Mouse (Mus musculus) MEL (cell line): Measurements from ENCODE around the gene Tnn. TPM values are rescaled to one million over a fixed set of nuclear protein-coding genes. Genes with fewer than 3 reads are reported as not detected.

ENCODE experiments used
- DNase-seq: peaks from one replicate; pipeline ENCODE4 v3.0.0; 2011; ENCODE audit warnings: low read depth, low spot score
- H3K27ac ChIP-seq: 2 replicates; pipeline ENCODE4 v1.5.1; 2012; ENCODE audit warnings: low read depth, mild to moderate bottlenecking, control low read depth, low read length, moderate library complexity; ENCODE audit not compliant: control insufficient read depth
- H3K27me3 ChIP-seq, 2 experiments: fragments of 150-350 bp in 1 of 2; sonication (generic) in 1 of 2; 2 replicates each; pipeline ENCODE4 v1.6.1; 2012; ENCODE audit warnings: low read length in 2 of 2, mild to moderate bottlenecking in 2 of 2, improper control_type of control experiment in 1 of 2, moderate library complexity in 1 of 2; ENCODE audit not compliant: insufficient read depth in 2 of 2, control insufficient read depth in 1 of 2
- H3K36me3 ChIP-seq, 2 experiments: 2 replicates each; pipeline ENCODE4 v1.6.1; 2012 to 2014; ENCODE audit warnings: low read length in 2 of 2, improper control_type of control experiment in 1 of 2, inconsistent platforms in 1 of 2, mild to moderate bottlenecking in 1 of 2; ENCODE audit not compliant: insufficient read depth in 2 of 2, control insufficient read depth in 1 of 2
- H3K4me1 ChIP-seq, 2 experiments: fragments of 150-350 bp in 1 of 2; sonication (generic) in 1 of 2; 2 replicates each; pipeline ENCODE4 v1.6.1; 2012; ENCODE audit warnings: low read length in 2 of 2, improper control_type of control experiment in 1 of 2, mild to moderate bottlenecking in 1 of 2; ENCODE audit not compliant: insufficient read depth in 2 of 2, control insufficient read depth in 1 of 2
- H3K4me3 ChIP-seq, 2 experiments: fragments of 150-350 bp in 1 of 2; sonication (generic) in 1 of 2; 2 replicates each; pipeline ENCODE4 v1.5.1; 2012; ENCODE audit warnings: low read depth in 2 of 2, low read length in 2 of 2, mild to moderate bottlenecking in 2 of 2, moderate library complexity in 2 of 2, control low read depth in 1 of 2, improper control_type of control experiment in 1 of 2; ENCODE audit not compliant: control insufficient read depth in 1 of 2, insufficient read depth in 1 of 2
- H3K79me2 ChIP-seq: 2 replicates; pipeline ENCODE4 v1.6.1; 2012; ENCODE audit warnings: mild to moderate bottlenecking, low read length, moderate library complexity; ENCODE audit not compliant: control insufficient read depth, poor library complexity, insufficient read depth
- H3K9ac ChIP-seq: 2 replicates; pipeline ENCODE4 v1.6.1; 2012; ENCODE audit warnings: low read depth, mild to moderate bottlenecking, control low read depth, low read length, moderate library complexity; ENCODE audit not compliant: control insufficient read depth, poor library complexity, severe bottlenecking
- H3K9me3 ChIP-seq: fragments of 150-350 bp; sonication (generic); replicated peaks from 2 replicates; pipeline ENCODE4 v1.6.1; 2012; ENCODE audit warnings: mild to moderate bottlenecking, low read length, improper control_type of control experiment, moderate library complexity; ENCODE audit not compliant: insufficient read depth
- CTCF ChIP-seq, 3 experiments: IDR thresholded peaks in 2 of 3; conservative IDR thresholded peaks in 1 of 3; 2 replicates each; pipeline ENCODE4 v1.5.1; 2011 to 2012; ENCODE audit warnings: low read length in 3 of 3, low read depth in 2 of 3, mild to moderate bottlenecking in 2 of 3, improper control_type of control experiment in 1 of 3, inconsistent platforms in 1 of 3, mixed read lengths in 1 of 3, moderate library complexity in 1 of 3; ENCODE audit not compliant: control insufficient read depth in 1 of 3, insufficient read depth in 1 of 3, poor library complexity in 1 of 3, severe bottlenecking in 1 of 3
- E2F4 ChIP-seq: IDR thresholded peaks from 2 replicates; pipeline ENCODE4 v1.6.1; 2011; ENCODE audit warnings: low read depth, low read length, improper control_type of control experiment, borderline replicate concordance
- EP300 ChIP-seq, 2 experiments: IDR thresholded peaks; 2 replicates each; pipeline ENCODE4 v1.6.1; 2011; ENCODE audit warnings: improper control_type of control experiment in 2 of 2, low read length in 2 of 2, low read depth in 1 of 2, mild to moderate bottlenecking in 1 of 2
- GATA1 ChIP-seq: IDR thresholded peaks from 2 replicates; pipeline ENCODE4 v1.6.1; 2011; ENCODE audit warnings: low read depth, low read length, improper control_type of control experiment
- JUND ChIP-seq: IDR thresholded peaks from 2 replicates; pipeline ENCODE4 v1.6.1; 2011; ENCODE audit warnings: low read depth, mild to moderate bottlenecking, improper control_type of control experiment, low read length
- KAT2A ChIP-seq: conservative IDR thresholded peaks from 2 replicates; pipeline ENCODE4 v1.6.1; 2012; ENCODE audit warnings: low read depth, low read length, improper control_type of control experiment, inconsistent platforms
- MAFK ChIP-seq: IDR thresholded peaks from 2 replicates; pipeline ENCODE4 v1.6.1; 2011; ENCODE audit warnings: low read depth, mild to moderate bottlenecking, low read length, improper control_type of control experiment, borderline replicate concordance
- MAX ChIP-seq: IDR thresholded peaks from 2 replicates; pipeline ENCODE4 v1.6.1; 2011; ENCODE audit warnings: low read length, improper control_type of control experiment
- MAZ ChIP-seq: IDR thresholded peaks from 2 replicates; pipeline ENCODE4 v1.6.1; 2012; ENCODE audit warnings: low read depth, mild to moderate bottlenecking, inconsistent platforms, low read length, improper control_type of control experiment
- MYB ChIP-seq: IDR thresholded peaks from 2 replicates; pipeline ENCODE4 v1.6.1; 2011; ENCODE audit warnings: mild to moderate bottlenecking, low read depth, low read length, improper control_type of control experiment
- MYC ChIP-seq: IDR thresholded peaks from 2 replicates; pipeline ENCODE4 v1.6.1; 2011; ENCODE audit warnings: low read depth, mild to moderate bottlenecking, low read length, improper control_type of control experiment, moderate library complexity
- NELFE ChIP-seq: IDR thresholded peaks from 2 replicates; pipeline ENCODE4 v1.6.1; 2011; ENCODE audit warnings: low read depth, low read length, improper control_type of control experiment
- NRF1 ChIP-seq: IDR thresholded peaks from 2 replicates; pipeline ENCODE4 v1.6.1; 2014; ENCODE audit warnings: low read depth, mild to moderate bottlenecking, inconsistent platforms, low read length, improper control_type of control experiment, moderate library complexity; ENCODE audit not compliant: poor library complexity, insufficient read depth, severe bottlenecking
- POLR2A ChIP-seq, 2 experiments: IDR thresholded peaks; 2 replicates each; pipeline ENCODE4 v1.6.1; 2011 to 2012; ENCODE audit warnings: low read length in 2 of 2, mild to moderate bottlenecking in 2 of 2, control low read depth in 1 of 2, improper control_type of control experiment in 1 of 2, low read depth in 1 of 2, moderate library complexity in 1 of 2; ENCODE audit not compliant: control insufficient read depth in 1 of 2, insufficient read depth in 1 of 2, poor library complexity in 1 of 2
- POLR2AphosphoS2 ChIP-seq: IDR thresholded peaks from 2 replicates; pipeline ENCODE4 v1.6.1; 2011; ENCODE audit warnings: low read length, improper control_type of control experiment
- RAD21 ChIP-seq: IDR thresholded peaks from 2 replicates; pipeline ENCODE4 v1.6.1; 2011; ENCODE audit warnings: mild to moderate bottlenecking, low read depth, low read length, improper control_type of control experiment
- SIN3A ChIP-seq: IDR thresholded peaks from 2 replicates; pipeline ENCODE4 v1.6.1; 2012; ENCODE audit warnings: low read length, improper control_type of control experiment, inconsistent platforms
- TBP ChIP-seq: IDR thresholded peaks from 2 replicates; pipeline ENCODE4 v1.8.0; 2011; ENCODE audit warnings: low read depth, low read length, improper control_type of control experiment
- TCF12 ChIP-seq: IDR thresholded peaks from 2 replicates; pipeline ENCODE4 v1.6.1; 2014; ENCODE audit warnings: low read depth, mild to moderate bottlenecking, inconsistent platforms, low read length, improper control_type of control experiment, moderate library complexity
- UBTF ChIP-seq: IDR thresholded peaks from 2 replicates; pipeline ENCODE4 v1.6.1; 2012; ENCODE audit warnings: low read depth, mild to moderate bottlenecking, inconsistent platforms, low read length, improper control_type of control experiment, moderate library complexity, borderline replicate concordance; ENCODE audit not compliant: insufficient read depth
- USF2 ChIP-seq, 2 experiments: IDR thresholded peaks; 2 replicates each; pipeline ENCODE4 v1.6.1; 2011 to 2012; ENCODE audit warnings: improper control_type of control experiment in 2 of 2, low read length in 2 of 2, borderline replicate concordance in 1 of 2, inconsistent platforms in 1 of 2, low read depth in 1 of 2, mild to moderate bottlenecking in 1 of 2; ENCODE audit not compliant: insufficient read depth in 1 of 2
- ZC3H11A ChIP-seq: IDR thresholded peaks from 2 replicates; pipeline ENCODE4 v1.6.1; 2012; ENCODE audit warnings: low read depth, mild to moderate bottlenecking, inconsistent platforms, low read length, improper control_type of control experiment
- ZKSCAN1 ChIP-seq: IDR thresholded peaks from 2 replicates; pipeline ENCODE4 v1.6.1; 2012; ENCODE audit warnings: low read depth, mild to moderate bottlenecking, inconsistent platforms, low read length, improper control_type of control experiment, moderate library complexity
- ZMIZ1 ChIP-seq: IDR thresholded peaks from 2 replicates; pipeline ENCODE4 v1.6.1; 2012; ENCODE audit warnings: low read depth, mild to moderate bottlenecking, inconsistent platforms, low read length, improper control_type of control experiment, moderate library complexity
- ZNF384 ChIP-seq: IDR thresholded peaks from 2 replicates; pipeline ENCODE4 v1.6.1; 2012; ENCODE audit warnings: low read depth, mild to moderate bottlenecking, inconsistent platforms, low read length, improper control_type of control experiment
- polyA plus RNA-seq, 2 experiments: library from polyadenylated mRNA; stranded (reverse) in 1 of 2; unstranded in 1 of 2; fragments of >175 nt in 1 of 2; fragments of >200 nt in 1 of 2; gene quantifications; 2 replicates each; pipeline versions ENCODE4 v1.2.1 to v1.2.4; 2012; ENCODE audit warnings: low replicate concordance in 2 of 2, low read depth in 1 of 2; ENCODE audit not compliant: insufficient read length in 2 of 2, insufficient read depth in 1 of 2, missing spikeins in 1 of 2
- total RNA-seq: library from RNA; depleted of rRNA; stranded (reverse); fragments of 300-350 nt; gene quantifications from 2 replicates; pipeline ENCODE4 v1.2.3, GENCODE M21; 2012

Gene Tnn
- total and polyA plus RNA-seq, 3 experiments = not detected

GRCm38 (mm10) chr1:160144343-160144742, 9.0 kb downstream of the Tnn start:
- no peak overlapping the region for H3K9ac ChIP-seq
- H3K4me3 ChIP-seq = no peak overlapping the region
- no peak for DNase-seq
- no peaks in the 10 kb centered on the region for H3K36me3 ChIP-seq
- H3K4me1 ChIP-seq = no peaks in the 10 kb centered on the region
- TF ChIP-seq TBP (no peak), MAZ (no peak), POLR2A (IDR thresholded peaks at IDR 0.05; ENCODE audit: control insufficient read depth in 1 of 2, insufficient read depth in 1 of 2, low read depth in 1 of 2, low read length in 2 of 2, poor library complexity in 1 of 2) (no peak), MAX (no peak), ZNF384 (no peak), JUND (no peak), KAT2A (no peak), NELFE (no peak), UBTF (no peak), GATA1 (no peak), RAD21 (no peak), MYC (no peak), NRF1 (no peak), TCF12 (no peak), POLR2AphosphoS2 (no peak), USF2 (IDR thresholded peaks at IDR 0.05; ENCODE audit: borderline replicate concordance in 1 of 2, insufficient read depth in 1 of 2, low read depth in 1 of 2, low read length in 2 of 2) (no peak), ZKSCAN1 (no peak), ZMIZ1 (no peak), SIN3A (no peak), MAFK (no peak)
- H3K9me3 ChIP-seq = no peaks in the 10 kb centered on the region
- H3K27me3 ChIP-seq = no peaks in the 10 kb centered on the region; a peak in 1 of 4 replicates
- H3K27ac ChIP-seq = no peak overlapping the region
- no peaks in the 10 kb centered on the region for H3K79me2 ChIP-seq

DNA sequence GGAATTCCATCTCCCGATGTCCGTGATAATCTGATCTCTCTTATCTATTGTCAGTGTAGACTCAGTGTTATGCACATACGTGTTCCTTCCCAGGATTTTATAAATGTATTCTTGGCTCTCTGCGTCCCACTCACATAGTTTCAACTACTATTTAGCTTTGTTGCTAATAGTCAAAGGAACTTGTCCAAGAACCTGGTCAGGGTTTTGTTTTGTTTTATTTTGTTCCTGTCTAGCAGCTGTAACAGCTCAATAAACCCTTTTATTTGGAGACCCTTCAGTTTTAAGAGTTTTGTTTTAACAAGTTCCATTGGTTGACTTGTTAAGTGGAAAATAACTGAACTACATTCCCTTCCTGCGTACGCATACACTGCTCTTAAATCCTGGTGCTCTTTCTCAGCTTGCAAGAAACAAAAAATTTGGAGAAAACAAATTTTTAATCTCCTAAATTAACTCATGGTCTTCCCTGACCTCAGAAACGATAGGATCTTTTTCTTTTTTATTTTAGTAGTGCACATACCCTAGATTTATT, 17.0 kb downstream of the Tnn start:
- no peaks in the 10 kb centered on the region for H3K79me2 ChIP-seq
- no peak overlapping the region for H3K9ac ChIP-seq
- H3K36me3 ChIP-seq = no peaks in the 10 kb centered on the region
- H3K4me3 ChIP-seq = no peak overlapping the region
- H3K27me3 ChIP-seq = peaks cover 2% of the 10 kb centered on the region in 2 experiments; a peak in 1 of 4 replicates
- H3K4me1 ChIP-seq = no peaks in the 10 kb centered on the region
- H3K27ac ChIP-seq = no peak overlapping the region
- no peak for TF ChIP-seq E2F4
- no peak for TF ChIP-seq CTCF (IDR thresholded peaks at IDR 0.05 in 2 of 3, conservative IDR thresholded peaks at IDR 0.05 in 1 of 3; ENCODE audit: control insufficient read depth in 1 of 3, insufficient read depth in 1 of 3, low read depth in 2 of 3, low read length in 3 of 3, poor library complexity in 1 of 3, severe bottlenecking in 1 of 3)
- no peak for TF ChIP-seq UBTF
- TF ChIP-seq MYB = no peak
- TF ChIP-seq ZMIZ1 = no peak
- TF ChIP-seq ZC3H11A = no peak
- TF ChIP-seq EP300 (IDR thresholded peaks at IDR 0.05; ENCODE audit: low read depth in 1 of 2, low read length in 2 of 2) = no peak
- TF ChIP-seq MAZ = no peak
- TF ChIP-seq ZNF384 = no peak
- TF ChIP-seq, all 39 proteins: peak for 0
- H3K9me3 ChIP-seq = no peaks in the 10 kb centered on the region
- no peak for DNase-seq
